Mouse (Mus musculus) G1E (cell line): Measurements from ENCODE around the gene Sh3kbp1.

ENCODE experiments used
- CTCF ChIP-seq: IDR thresholded peaks from 2 replicates; pipeline ENCODE4 v1.5.1; 2012; ENCODE audit warnings: low read depth, low read length, inconsistent platforms, mixed read lengths
- GATA1 ChIP-seq: IDR thresholded peaks from 2 replicates; pipeline ENCODE4 v1.6.1; 2012; ENCODE audit warnings: borderline replicate concordance, low read length, inconsistent platforms, mixed read lengths
- POLR2AphosphoS5 ChIP-seq: IDR thresholded peaks from 2 replicates; pipeline ENCODE4 v1.6.1; 2012; ENCODE audit warnings: low read depth, low read length, inconsistent platforms; ENCODE audit not compliant: insufficient replicate concordance
- TAL1 ChIP-seq: conservative IDR thresholded peaks from 2 replicates; pipeline ENCODE4 v1.6.1; 2012; ENCODE audit warnings: low read depth, low read length, inconsistent platforms, mixed read lengths

DNA sequence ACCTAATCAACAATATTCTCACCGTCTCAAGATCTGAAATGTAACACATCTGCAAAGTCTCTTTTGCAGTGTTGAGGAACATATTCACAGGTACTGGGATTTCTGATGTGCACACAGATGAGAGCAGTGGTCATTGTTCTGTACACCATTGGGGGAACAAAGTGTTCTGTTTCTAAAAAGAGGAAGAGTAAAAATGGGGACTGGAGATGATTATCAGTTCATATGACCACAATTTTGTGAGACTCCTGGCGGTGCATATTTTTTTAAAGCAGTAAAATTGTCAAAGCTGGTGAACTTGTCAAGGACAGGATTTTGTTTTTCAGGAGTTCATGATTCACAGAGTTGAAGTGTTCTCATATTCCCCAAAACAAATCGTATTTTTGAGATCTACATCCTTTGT is 18.2 kb downstream of the Sh3kbp1 start:
- TF ChIP-seq CTCF (no peak), GATA1 (no peak), POLR2AphosphoS5 (no peak), TAL1 (no peak)
